Mouse (Mus musculus): ENCODE measurements around the gene Veph1.

The Veph1 gene

GRCm38 (mm10) chr3:66007632-66008401 is 288.8 kb downstream of the Veph1 start:
- DNase-seq: no peak

DNA sequence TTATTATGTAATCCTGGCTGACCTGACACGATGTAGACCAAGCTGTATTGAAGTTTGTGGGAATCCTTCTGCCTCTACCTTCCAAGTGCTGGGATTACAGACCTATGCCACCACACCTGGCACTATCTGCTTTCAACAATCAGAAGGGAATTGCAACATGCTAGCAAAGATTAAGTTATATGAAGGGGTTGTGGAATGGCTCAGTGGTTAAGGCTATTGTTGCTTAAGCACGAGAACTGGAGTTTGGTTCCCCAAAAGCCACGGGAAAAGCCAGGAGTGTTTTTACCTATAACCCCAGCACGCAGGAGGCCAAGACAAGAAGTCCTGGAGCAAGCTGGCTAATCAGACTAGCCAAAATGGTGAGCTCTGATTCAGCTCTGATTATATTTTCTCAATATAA is 291.6 kb downstream of the Veph1 start:
- no peak for DNase-seq

GRCm38 (mm10) chr3:66004220-66004951 is 292.3 kb downstream of the Veph1 start:
- DNase-seq: no peak

All from cerebellum, postnatal 14 days (tissue).